Mouse (Mus musculus) cortical plate, adult 2 months (tissue): ENCODE measurements around the gene Rab31.

Experiments used
- CTCF ChIP-seq: fragments of 200-500 bp; IDR thresholded peaks from 2 replicates; pipeline ENCODE4 v1.5.1; 2011; ENCODE audit warnings: mild to moderate bottlenecking, control low read depth, low read length; ENCODE audit not compliant: insufficient read depth; ENCODE audit errors: extremely low read depth
- POLR2A ChIP-seq: fragments of 200-500 bp; IDR thresholded peaks from 2 replicates; pipeline ENCODE4 v1.6.1; 2011; ENCODE audit warnings: mild to moderate bottlenecking, low read length, control low read depth; ENCODE audit not compliant: insufficient read depth; ENCODE audit errors: extremely low read depth

DNA sequence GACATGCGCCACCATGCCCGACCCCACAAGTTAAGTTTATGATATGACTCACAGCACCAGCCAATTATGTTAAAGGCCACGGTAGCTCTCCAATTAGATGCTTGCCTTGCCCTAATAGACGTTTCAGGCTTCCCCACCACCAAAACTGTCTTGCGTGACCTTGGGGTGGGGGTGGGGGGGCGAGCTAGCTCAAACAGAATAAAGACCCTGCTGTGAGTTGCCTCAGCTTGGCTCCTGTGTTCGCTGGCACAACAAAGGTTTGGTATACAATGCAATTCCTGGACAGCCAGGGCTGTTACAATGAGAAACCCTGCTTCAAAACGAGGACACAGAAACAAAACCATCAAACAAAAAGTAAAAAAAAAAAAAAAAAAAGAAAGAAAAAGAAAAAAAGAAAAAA lies 47.2 kb downstream of the Rab31 start:
- TF ChIP-seq CTCF: no peak
- TF ChIP-seq POLR2A: no peak
